Mouse (Mus musculus) heart, embryonic 11.5 days (tissue): ENCODE measurements around the gene Pola1. TPM values are rescaled to one million over a fixed set of nuclear protein-coding genes. Genes with fewer than 3 reads are reported as not detected.
A peak's percentile ranks its signal among the peaks of the same experiment; 100 is the strongest.

Experiments used
- ATAC-seq: fragments of 200-750 bp; cut with Nextera tagmentation; replicated peaks from 2 replicates; pipeline ENCODE4 v1.8.0; 2017; ENCODE audit warnings: moderate library complexity; ENCODE audit not compliant: insufficient number of reproducible peaks, low FRiP score, low TSS enrichment
- H3K27ac ChIP-seq: fragments of 300-500 bp; sonication (generic); 2 replicates; pipeline ENCODE4 v1.5.1; 2014; ENCODE audit warnings: mild to moderate bottlenecking, low read depth, low read length
- H3K27me3 ChIP-seq: fragments of 300-500 bp; sonication (generic); 2 replicates; pipeline ENCODE4 v1.6.1; 2014; ENCODE audit warnings: mild to moderate bottlenecking, low read length, mixed read lengths; ENCODE audit not compliant: control insufficient read depth, insufficient read depth
- H3K36me3 ChIP-seq: fragments of 300-500 bp; sonication (generic); 2 replicates; pipeline ENCODE4 v1.6.1; 2014; ENCODE audit warnings: mild to moderate bottlenecking, low read length, moderate library complexity, mixed read lengths; ENCODE audit not compliant: control insufficient read depth, insufficient read depth
- H3K4me1 ChIP-seq: fragments of 300-500 bp; sonication (generic); 2 replicates; pipeline ENCODE4 v1.6.1; 2014; ENCODE audit warnings: low read length; ENCODE audit not compliant: control insufficient read depth, insufficient read depth
- H3K4me2 ChIP-seq: fragments of 300-500 bp; sonication (generic); 2 replicates; pipeline ENCODE4 v1.6.1; 2014; ENCODE audit warnings: mild to moderate bottlenecking, moderate library complexity
- H3K4me3 ChIP-seq: fragments of 300-500 bp; sonication (generic); 2 replicates; pipeline ENCODE4 v1.5.1; 2014; ENCODE audit warnings: low read depth, low read length
- H3K9ac ChIP-seq: fragments of 300-500 bp; sonication (generic); 2 replicates; pipeline ENCODE4 v1.6.1; 2014; ENCODE audit warnings: mild to moderate bottlenecking, low read depth, low read length, moderate library complexity
- H3K9me3 ChIP-seq: fragments of 300-500 bp; sonication (generic); replicated peaks from 2 replicates; pipeline ENCODE4 v1.6.1; 2016; ENCODE audit warnings: low read length; ENCODE audit not compliant: control insufficient read depth
- WGBS: fragments of 180-500 bp; shearing (Covaris S2); extraction: QIAGEN DNeasy Blood & Tissue Kit; methylation state at CpG from one replicate; pipeline ENCODE4 v1.1.7; 2014; ENCODE audit not compliant: insufficient replicate concordance; 5-methylcytosine and 5-hydroxymethylcytosine counted together
- polyA plus RNA-seq: library from polyadenylated mRNA; unstranded; fragments of >200 nt; fragmentation: Nextera tagmentation; extraction: Ambion mirVana; gene quantifications from 2 replicates; pipeline ENCODE4 v1.2.1, GENCODE M21; 2014

The Pola1 gene
- 13.5 and 13.7 TPM in 2 replicates for polyA plus RNA-seq

GRCm38 (mm10) chrX:93631657-93632449 is at the start of gene Pola1:
Gene Pola1, minus strand, starts transcription at chrX:93632155.
- ATAC-seq: peak; percentile 91
- Histone ChIP-seq H3K27me3 (no peaks in the 10 kb centered on the region), H3K4me2 (peak within 1 kb of the TSS; percentile 56), H3K9ac (peak within 1 kb of the TSS; percentile 69), H3K4me1 (0 out of 2 replicates have a peak, but pooled peaks cover 2% of the 10 kb centered on the region), H3K27ac (peak within 1 kb of the TSS; percentile 68), H3K4me3 (peak within 1 kb of the TSS; percentile 61), H3K9me3 (no peaks in the 10 kb centered on the region), H3K36me3 (no peaks in the 10 kb centered on the region)
- 18% methylated on average over 53 of the region's 53 CpGs for WGBS

DNA sequence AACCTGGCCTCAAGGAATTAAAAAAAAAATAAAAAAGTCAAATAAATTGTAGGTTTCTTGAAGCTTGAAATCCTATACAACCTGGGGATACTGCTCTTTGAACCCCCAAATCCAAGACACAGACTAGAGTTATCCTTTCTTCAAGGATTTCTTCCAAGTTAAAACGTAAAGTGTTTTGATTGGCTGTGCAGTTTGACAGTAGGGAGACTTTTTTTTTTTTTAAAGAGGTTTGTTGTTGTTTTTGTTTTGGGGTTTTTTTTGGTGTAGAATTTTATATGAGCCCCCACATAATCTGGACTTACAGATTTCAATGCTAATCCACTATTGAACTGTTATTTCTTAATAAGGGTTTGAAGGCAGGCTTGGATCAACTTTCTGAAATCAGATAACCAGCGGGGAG is 44.3 kb upstream of the Pola1 start:
- Histone ChIP-seq H3K4me1 (no peaks in the 10 kb centered on the region), H3K27me3 (no peaks in the 10 kb centered on the region), H3K36me3 (no peaks in the 10 kb centered on the region), H3K4me2 (peak overlapping the region; percentile 64), H3K27ac (no peak overlapping the region), H3K9ac (no peak overlapping the region), H3K4me3 (peak overlapping the region; percentile 36; the same call in 1 of the 2 replicates), H3K9me3 (no peaks in the 10 kb centered on the region)
- WGBS: 58% methylated on average over 2 of the region's 2 CpGs
- ATAC-seq: no peak

GRCm38 (mm10) chrX:93674836-93675795 is 43.2 kb upstream of the Pola1 start:
- Histone ChIP-seq H3K4me1 (no peaks in the 10 kb centered on the region), H3K4me3 (peak overlapping the region; percentile 36), H3K27me3 (no peaks in the 10 kb centered on the region), H3K9me3 (no peaks in the 10 kb centered on the region), H3K4me2 (peak overlapping the region; percentile 64), H3K27ac (peak overlapping the region; percentile 82), H3K36me3 (no peaks in the 10 kb centered on the region), H3K9ac (peak overlapping the region; percentile 13; the same call in 1 of the 2 replicates)
- WGBS: 15% methylated on average over 19 of the region's 19 CpGs
- ATAC-seq: peak; percentile 100

GRCm38 (mm10) chrX:93674432-93674831 is 42.5 kb upstream of the Pola1 start:
- H3K4me2 ChIP-seq: peak overlapping the region; percentile 64
- ATAC-seq: no peak; the same call in 1 of the 2 replicates
- no peak overlapping the region for H3K4me3 ChIP-seq
- no peaks in the 10 kb centered on the region for H3K9me3 ChIP-seq
- peak overlapping the region; percentile 82 for H3K27ac ChIP-seq
- WGBS: 39% methylated on average over 3 of the region's 3 CpGs
- no peaks in the 10 kb centered on the region for H3K27me3 ChIP-seq
- H3K9ac ChIP-seq: no peak overlapping the region
- no peaks in the 10 kb centered on the region for H3K4me1 ChIP-seq
- no peaks in the 10 kb centered on the region for H3K36me3 ChIP-seq

DNA sequence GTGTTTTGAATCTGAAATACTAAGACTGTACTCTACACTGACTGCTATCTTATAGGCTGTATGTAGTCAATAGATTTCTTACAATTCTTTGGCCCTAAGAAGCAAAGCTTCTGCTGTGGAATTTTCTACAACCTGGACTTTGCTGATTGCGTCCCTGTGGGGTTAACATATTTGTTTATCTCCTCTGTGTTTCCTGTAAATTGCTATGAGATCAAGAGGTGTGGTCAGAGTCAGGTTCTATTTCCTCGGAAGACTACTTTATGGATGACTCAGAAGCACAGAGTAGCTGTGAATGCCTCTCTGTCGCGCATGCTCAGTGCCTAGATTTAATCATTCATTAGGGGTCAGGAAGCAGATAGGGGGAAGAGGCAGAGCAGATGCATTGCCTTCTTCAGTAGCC is 32.8 kb upstream of the Pola1 start:
- Histone ChIP-seq H3K27me3 (no peaks in the 10 kb centered on the region), H3K4me2 (no peak overlapping the region), H3K36me3 (no peaks in the 10 kb centered on the region), H3K27ac (no peak overlapping the region), H3K4me3 (no peak overlapping the region), H3K9me3 (no peaks in the 10 kb centered on the region), H3K4me1 (no peaks in the 10 kb centered on the region), H3K9ac (no peak overlapping the region)
- ATAC-seq: no peak
- 44% methylated on average over 4 of the region's 4 CpGs for WGBS

DNA sequence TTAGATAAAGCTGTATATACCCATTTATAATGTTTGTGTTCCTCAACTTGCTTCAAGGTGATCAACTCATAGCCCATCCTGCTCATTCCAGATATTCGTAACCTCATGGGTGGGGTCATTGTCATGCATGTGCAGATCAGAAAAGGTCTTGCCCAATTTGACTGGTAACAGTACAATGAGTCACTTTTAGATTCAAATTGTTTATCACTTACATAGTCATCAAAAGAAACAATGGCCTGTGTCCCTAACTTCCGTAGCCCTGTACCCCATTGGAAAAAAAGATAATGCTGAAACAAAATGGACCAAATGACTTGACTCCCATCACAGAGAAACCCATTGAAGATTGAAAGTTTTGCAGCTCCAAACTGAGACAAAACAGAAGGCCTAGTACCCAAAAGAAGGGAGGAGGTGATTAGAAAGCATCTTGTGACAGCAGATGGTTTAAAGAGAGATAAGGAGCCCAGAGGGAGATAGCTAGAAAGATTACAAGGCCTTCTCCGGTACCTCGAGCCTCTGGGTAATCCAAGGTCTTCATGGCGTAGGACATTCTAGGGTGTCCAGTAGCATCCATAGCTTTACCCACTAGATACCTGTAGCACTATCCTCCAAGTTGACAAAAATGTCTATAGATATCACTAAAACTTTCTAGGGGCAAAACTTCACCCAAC is 32.1 kb upstream of the Pola1 start:
- Histone ChIP-seq H3K4me3 (no peak overlapping the region), H3K9ac (no peak overlapping the region), H3K36me3 (no peaks in the 10 kb centered on the region), H3K27me3 (no peaks in the 10 kb centered on the region), H3K27ac (no peak overlapping the region), H3K4me1 (no peaks in the 10 kb centered on the region), H3K4me2 (no peak overlapping the region), H3K9me3 (no peaks in the 10 kb centered on the region)
- no peak for ATAC-seq
- 59% methylated on average over 5 of the region's 5 CpGs for WGBS

DNA sequence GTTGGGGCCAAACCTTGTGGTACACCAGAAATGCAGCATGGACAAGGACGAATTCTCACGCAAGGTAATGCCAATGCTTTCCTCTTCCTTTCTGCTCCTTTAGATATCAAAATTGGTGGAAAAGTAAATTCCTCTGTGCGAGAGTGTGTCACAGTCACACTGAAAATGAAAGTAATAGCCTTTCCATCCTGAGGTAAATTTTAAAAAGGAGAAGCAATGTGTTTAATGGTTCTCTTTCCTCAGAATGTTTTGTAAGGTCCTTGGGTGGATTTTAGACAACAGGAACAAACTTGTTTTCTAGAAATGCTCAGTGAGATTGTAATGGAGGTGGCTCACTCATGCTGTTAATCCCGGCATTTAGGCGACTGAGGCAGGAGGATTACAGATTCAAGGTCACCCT is 23.2 kb upstream of the Pola1 start:
- Histone ChIP-seq H3K4me3 (no peak overlapping the region), H3K4me1 (no peaks in the 10 kb centered on the region), H3K36me3 (no peaks in the 10 kb centered on the region), H3K27ac (no peak overlapping the region), H3K9me3 (no peaks in the 10 kb centered on the region), H3K9ac (no peak overlapping the region), H3K4me2 (no peak overlapping the region), H3K27me3 (no peaks in the 10 kb centered on the region)
- no peak for ATAC-seq
- 70% methylated on average over 5 of the region's 5 CpGs for WGBS
